Mouse (Mus musculus) urinary bladder, adult 18-20 months (tissue): Measurements from ENCODE around the gene Zfp180.
"Not testable (repeated sequence)": the region's sequence is repeated elsewhere in the genome, so short reads cannot be mapped to it uniquely, and the experiment has no call there.

Source experiments
- DNase-seq, 2 experiments: peaks; one replicate each; pipeline ENCODE4 v3.0.0; 2022; ENCODE audit warnings: low spot score in 2 of 2, mixed read lengths in 2 of 2

The Zfp180 gene

GRCm38 (mm10) chr7:24081634-24082431 is at the start of gene Zfp180:
Zfp180 (plus strand) TSS chr7:24081924.
- DNase-seq: peak; percentile 85 to 93

- no peak for DNase-seq
Measured at GRCm38 (mm10) chr7:24052660-24053304, 28.9 kb upstream of the Zfp180 start, which contains the start of gene Vmn1r183. Vmn1r183 (plus strand) TSS chr7:24053254.

GRCm38 (mm10) chr7:24074424-24074823 is 7.3 kb upstream of the Zfp180 start:
- not testable (repeated sequence) for DNase-seq

- DNase-seq: no peak
Measured at GRCm38 (mm10) chr7:24082457-24083235, 922 bp downstream of the Zfp180 start.

- no peak for DNase-seq
Measured at GRCm38 (mm10) chr7:24086871-24087270, 5.1 kb downstream of the Zfp180 start.

- DNase-seq: no peak
Measured at GRCm38 (mm10) chr7:24087485-24088125, 5.9 kb downstream of the Zfp180 start.

GRCm38 (mm10) chr7:24104403-24104802 is 22.7 kb downstream of the Zfp180 start:
- DNase-seq: no peak

- DNase-seq: no peak
Measured at GRCm38 (mm10) chr7:24105144-24105703, 23.5 kb downstream of the Zfp180 start.

- DNase-seq: no peak
Measured at GRCm38 (mm10) chr7:24110839-24111238, 29.1 kb downstream of the Zfp180 start.

- peak in 1 of 2 experiments; percentile 23 for DNase-seq
Measured at GRCm38 (mm10) chr7:24111772-24112155, 30.0 kb downstream of the Zfp180 start.

- DNase-seq: peak; percentile 57 to 79
Measured at GRCm38 (mm10) chr7:24112156-24112856, 30.6 kb downstream of the Zfp180 start, which contains the start of gene Zfp112. Zfp112 (plus strand) TSS chr7:24112314.

GRCm38 (mm10) chr7:24113001-24113400 is 31.3 kb downstream of the Zfp180 start:
- DNase-seq: peak; percentile 36

GRCm38 (mm10) chr7:24116655-24117054 is 34.9 kb downstream of the Zfp180 start:
- no peak for DNase-seq

- DNase-seq: no peak
Measured at GRCm38 (mm10) chr7:24133425-24133995, 51.8 kb downstream of the Zfp180 start.

- peak; percentile 78 to 82 for DNase-seq
Measured at GRCm38 (mm10) chr7:24133996-24134828, 52.5 kb downstream of the Zfp180 start, which contains the start of gene Zfp235. Zfp235 (plus strand) TSS chr7:24134169.

GRCm38 (mm10) chr7:24142566-24142965 is 60.8 kb downstream of the Zfp180 start:
- no peak for DNase-seq

GRCm38 (mm10) chr7:24153272-24153671 is 71.5 kb downstream of the Zfp180 start:
- DNase-seq: no peak
